Mouse (Mus musculus) duodenum, adult 2 months (tissue): ENCODE results near the gene Clip3. TPM values are rescaled to one million over a fixed set of nuclear protein-coding genes. Genes with fewer than 3 reads are reported as not detected.

Experiments used
- polyA plus RNA-seq: library from polyadenylated mRNA; depleted of rRNA; stranded (reverse); fragments of >200 nt; gene quantifications from 2 replicates; pipeline ENCODE4 v1.2.3, GENCODE M21; 2012; ENCODE audit warnings: low replicate concordance; rRNA removed

The Clip3 gene
- 3.8 and 4.8 TPM in 2 replicates for polyA plus RNA-seq

GRCm38 (mm10) chr7:30291215-30292131, at the start of gene Clip3:
Clip3 (plus strand) TSS chr7:30291728.

GRCm38 (mm10) chr7:30279951-30280669, 11.4 kb upstream of the Clip3 start, which contains the start of the genes Thap8 and Wdr62:
Thap8 (plus strand) TSS chr7:30280094.
Wdr62 (minus strand) TSS chr7:30280419.

GRCm38 (mm10) chr7:30308076-30309005, 16.8 kb downstream of the Clip3 start, which contains the start of gene Alkbh6:
Alkbh6 (plus strand) TSS chr7:30308717.

GRCm38 (mm10) chr7:30314721-30315155, 23.2 kb downstream of the Clip3 start, which contains the start of gene Syne4:
Syne4 (plus strand) TSS chr7:30314807.

GRCm38 (mm10) chr7:30321539-30322284, 30.2 kb downstream of the Clip3 start, which contains the start of gene E130208F15Rik:
E130208F15Rik (plus strand) TSS chr7:30321740.

GRCm38 (mm10) chr7:30323795-30324194, 32.3 kb downstream of the Clip3 start, which contains the start of gene Sdhaf1:
Sdhaf1 (minus strand) TSS chr7:30323895.

Other genes with a start within 250 kb of the Clip3 start
- 0.19 and 0.42 TPM in 2 replicates for gene Zfp14, start 240.3 kb upstream of the Clip3 start, polyA plus RNA-seq
- gene Zfp82, start 218.8 kb upstream of the Clip3 start, polyA plus RNA-seq: 0.07 TPM in 1 of 2 replicates, not detected in the other
- 0.14 TPM in 1 of 2 replicates, not detected in the other for gene Gm26920, start 201.3 kb upstream of the Clip3 start, polyA plus RNA-seq
- gene Zfp566, start 201.2 kb upstream of the Clip3 start, polyA plus RNA-seq: 0.65 and 0.99 TPM in 2 replicates
- gene Zfp260, start 197.0 kb upstream of the Clip3 start, polyA plus RNA-seq: 3.1 and 6.6 TPM in 2 replicates
- 0.23 TPM in 1 of 2 replicates, not detected in the other for gene Zfp382, start 169.8 kb upstream of the Clip3 start, polyA plus RNA-seq
- 1.4 and 1.6 TPM in 2 replicates for gene Zfp146, start 122.0 kb upstream of the Clip3 start, polyA plus RNA-seq
- gene Cox7a1, start 107.6 kb upstream of the Clip3 start, polyA plus RNA-seq: 40.1 and 164 TPM in 2 replicates
- gene Capns1, start 92.9 kb upstream of the Clip3 start, polyA plus RNA-seq: 492 and 665 TPM in 2 replicates
- gene Polr2i, start 59.8 kb upstream of the Clip3 start, polyA plus RNA-seq: 76.0 and 78.7 TPM in 2 replicates
- gene Tbcb, start 59.5 kb upstream of the Clip3 start, polyA plus RNA-seq: 23.6 and 33.8 TPM in 2 replicates
- gene Ovol3, start 56.0 kb upstream of the Clip3 start, polyA plus RNA-seq: not detected in 2 replicates
- 0.14 TPM in 1 of 2 replicates, not detected in the other for gene Thap8, start 11.6 kb upstream of the Clip3 start, polyA plus RNA-seq
- 13.0 and 14.3 TPM in 2 replicates for gene Wdr62, start 11.3 kb upstream of the Clip3 start, polyA plus RNA-seq
- 154 and 160 TPM in 2 replicates for gene Alkbh6, start 17.0 kb downstream of the Clip3 start, polyA plus RNA-seq
- 9.8 and 29.1 TPM in 2 replicates for gene Syne4, start 23.1 kb downstream of the Clip3 start, polyA plus RNA-seq
- gene E130208F15Rik, start 30.0 kb downstream of the Clip3 start, polyA plus RNA-seq: 1.2 and 2.4 TPM in 2 replicates
- 32.9 and 60.3 TPM in 2 replicates for gene Sdhaf1, start 32.2 kb downstream of the Clip3 start, polyA plus RNA-seq
- 27.9 and 30.8 TPM in 2 replicates for gene Lrfn3, start 71.0 kb downstream of the Clip3 start, polyA plus RNA-seq
- 49.1 and 124 TPM in 2 replicates for gene Tyrobp, start 122.0 kb downstream of the Clip3 start, polyA plus RNA-seq
- 11.5 and 53.7 TPM in 2 replicates for gene Hcst, start 128.1 kb downstream of the Clip3 start, polyA plus RNA-seq
- 5.3 and 8.6 TPM in 2 replicates for gene Nfkbid, start 130.0 kb downstream of the Clip3 start, polyA plus RNA-seq
- 24.5 and 168 TPM in 2 replicates for gene Aplp1, start 153.8 kb downstream of the Clip3 start, polyA plus RNA-seq
- 0.39 TPM in 1 of 2 replicates, not detected in the other for gene Kirrel2, start 166.0 kb downstream of the Clip3 start, polyA plus RNA-seq
- 2.5 TPM in 1 of 2 replicates, not detected in the other for gene Nphs1, start 166.6 kb downstream of the Clip3 start, polyA plus RNA-seq
- 2.3 and 37.6 TPM in 2 replicates for gene Prodh2, start 201.9 kb downstream of the Clip3 start, polyA plus RNA-seq
- 10.8 and 15.1 TPM in 2 replicates for gene Arhgap33, start 243.3 kb downstream of the Clip3 start, polyA plus RNA-seq